Mouse (Mus musculus) thymus, postnatal 4 days (tissue): ENCODE data around the gene Padi3.
A peak's percentile ranks its signal among the peaks of the same experiment; 100 is the strongest.

Experiments used
- DNase-seq: peaks from one replicate; pipeline ENCODE4 v3.0.0; 2021

Padi3 gene

GRCm38 (mm10) chr4:140779803-140780397, 30.5 kb downstream of the Padi3 start:
- DNase-seq: no peak

GRCm38 (mm10) chr4:140776623-140777022, 33.8 kb downstream of the Padi3 start:
- no peak for DNase-seq

- peak; percentile 62 for DNase-seq
These were observed 34.6 kb downstream of the Padi3 start for GRCm38 (mm10) chr4:140775876-140776275.

GRCm38 (mm10) chr4:140774893-140775292, 35.6 kb downstream of the Padi3 start:
- peak; percentile 63 for DNase-seq

GRCm38 (mm10) chr4:140774025-140774800, 36.2 kb downstream of the Padi3 start, which contains the start of gene Padi4:
TSS of gene Padi4 (minus strand) at chr4:140774236.
- DNase-seq: no peak

- DNase-seq: no peak
These were observed 39.4 kb downstream of the Padi3 start for GRCm38 (mm10) chr4:140771091-140771490.

- no peak for DNase-seq
These were observed 40.0 kb downstream of the Padi3 start for GRCm38 (mm10) chr4:140770433-140770832.

GRCm38 (mm10) chr4:140768973-140769372, 41.5 kb downstream of the Padi3 start:
- no peak for DNase-seq

GRCm38 (mm10) chr4:140765936-140766335, 44.5 kb downstream of the Padi3 start:
- DNase-seq: no peak

GRCm38 (mm10) chr4:140763158-140763557, 47.3 kb downstream of the Padi3 start:
- peak; percentile 93 for DNase-seq

- DNase-seq: no peak
These were observed 48.8 kb downstream of the Padi3 start for GRCm38 (mm10) chr4:140761601-140762000.

GRCm38 (mm10) chr4:140755811-140756210, 54.6 kb downstream of the Padi3 start:
- DNase-seq: no peak

- peak; percentile 75 for DNase-seq
These were observed 57.1 kb downstream of the Padi3 start for GRCm38 (mm10) chr4:140753366-140753765.

GRCm38 (mm10) chr4:140750328-140750727, 60.1 kb downstream of the Padi3 start:
- peak; percentile 90 for DNase-seq

GRCm38 (mm10) chr4:140747978-140748377, 62.5 kb downstream of the Padi3 start:
- DNase-seq: no peak

- DNase-seq: peak; percentile 91
These were observed 65.8 kb downstream of the Padi3 start for GRCm38 (mm10) chr4:140744654-140745053.

GRCm38 (mm10) chr4:140743086-140743485, 67.4 kb downstream of the Padi3 start:
- DNase-seq: no peak

- no peak for DNase-seq
These were observed 67.9 kb downstream of the Padi3 start, which contains the start of gene Padi6 for GRCm38 (mm10) chr4:140742543-140742942. TSS of gene Padi6 (minus strand) at chr4:140742643.

- DNase-seq: peak; percentile 39
These were observed 69.0 kb downstream of the Padi3 start for GRCm38 (mm10) chr4:140741401-140741800.

- no peak for DNase-seq
These were observed 69.8 kb downstream of the Padi3 start for GRCm38 (mm10) chr4:140740655-140741054.
